Comparison of ENCODE assay signal across 13 mouse cellular contexts in genomic region chr12:84851403-84852040, GRCm38 (mm10). TPM values are rescaled to one million over a fixed set of nuclear protein-coding genes. Genes with fewer than 3 reads are reported as not detected.
DNase-seq lines count a peak whose midpoint lies in the region; ATAC-seq and TF ChIP-seq lines count a peak whose summit lies in the region.
"Had no signal": no experiment of that assay in that cellular context is flagged by ENCODE, and none has a peak within 500 bp of the region (broad histone marks: within the 10 kb centered on the region; RNA-seq: fewer than 3 reads in every experiment).

No protein-coding gene starts in this region.

- peak; percentile 66 for DNase-seq in gastrocnemius, adult 2 months
- no peak for DNase-seq in gastrocnemius, postnatal 36 days
- DNase-seq in lung, embryonic 14.5 days, result peak; percentile 61
- DNase-seq in lung, adult 2 months, result no peak
- peak; percentile 51 for DNase-seq in heart, postnatal 25 days (ENCODE audit: low spot score)
- DNase-seq in spleen, postnatal 36 days (ENCODE audit: low spot score in 2 of 2), result no peak
- DNase-seq in layer of hippocampus, postnatal 36 days, result no peak
- DNase-seq: adrenal gland, postnatal 14 days had no signal

- no peak overlapping the region for H3K4me2 ChIP-seq in lung, embryonic 14.5 days
- H3K4me2 ChIP-seq: heart, embryonic 13.5 days; liver, embryonic 15.5 days had no signal

- no peak overlapping the region for H3K9ac ChIP-seq in lung, embryonic 14.5 days
- H3K9ac ChIP-seq: heart, embryonic 13.5 days; liver, embryonic 15.5 days had no signal

- H3K27me3 ChIP-seq in lung, embryonic 14.5 days (ENCODE audit: insufficient read depth, low read length), result no peaks in the 10 kb centered on the region
- H3K27me3 ChIP-seq in small intestine, adult 2 months (ENCODE audit: control insufficient read depth, insufficient read depth, low read length), result no peaks in the 10 kb centered on the region
- H3K27me3 ChIP-seq: Patski had no signal

- no peaks in the 10 kb centered on the region for H3K9me3 ChIP-seq in lung, embryonic 14.5 days (ENCODE audit: low read depth, low read length)
- H3K9me3 ChIP-seq: heart, embryonic 13.5 days; liver, embryonic 15.5 days had no signal

- no peaks in the 10 kb centered on the region for H3K36me3 ChIP-seq in lung, embryonic 14.5 days (ENCODE audit: insufficient read depth)
- no peaks in the 10 kb centered on the region for H3K36me3 ChIP-seq in small intestine, adult 2 months (ENCODE audit: control insufficient read depth, insufficient read depth, low read length)
- H3K36me3 ChIP-seq: heart, embryonic 13.5 days; liver, embryonic 15.5 days had no signal

- ATAC-seq in lung, embryonic 14.5 days (ENCODE audit: insufficient read depth), result no peak; the same call in 1 of the 2 replicates
- ATAC-seq: intestine, postnatal 0 days; Patski had no signal

- H3K27ac ChIP-seq in gastrocnemius, adult 2 months, result peak overlapping the region; percentile 31; the same call in 1 of the 2 replicates
- H3K27ac ChIP-seq in lung, embryonic 14.5 days (ENCODE audit: low read depth), result no peak overlapping the region
- H3K27ac ChIP-seq in small intestine, adult 2 months (ENCODE audit: insufficient read depth, low read depth, low read length), result 0 out of 2 replicates have a peak overlapping the region, but pooled peaks have one; percentile 6
- H3K27ac ChIP-seq: heart, embryonic 13.5 days; liver, embryonic 15.5 days had no signal

- TF ChIP-seq CTCF in gastrocnemius, adult 2 months (IDR thresholded peaks at IDR 0.05), result no peak
- no peak for TF ChIP-seq CTCF in lung, embryonic 14.5 days (IDR thresholded peaks at IDR 0.05; ENCODE audit: low read depth)
- no peak for TF ChIP-seq CTCF in lung, adult 2 months (IDR thresholded peaks at IDR 0.05; ENCODE audit: insufficient read depth, low read length)
- no peak for TF ChIP-seq CTCF in small intestine, adult 2 months (IDR thresholded peaks at IDR 0.05; ENCODE audit: extremely low read depth, insufficient read length, insufficient replicate concordance, low read depth, low read length)

- WGBS in lung, embryonic 14.5 days, result 39% methylated on average over 11 of the region's 11 CpGs
- WGBS in lung, adult 2 months, result 36% methylated on average over 11 of the region's 11 CpGs
- WGBS in small intestine, adult 2 months, result 63% methylated on average over 11 of the region's 11 CpGs

- no peak overlapping the region for H3K4me3 ChIP-seq in gastrocnemius, adult 2 months
- no peak overlapping the region for H3K4me3 ChIP-seq in lung, embryonic 14.5 days (ENCODE audit: low read depth, low read length)
- H3K4me3 ChIP-seq in lung, adult 2 months (replicated peaks; ENCODE audit: extremely low read depth, low read depth, low read length), result no peak overlapping the region
- no peak overlapping the region for H3K4me3 ChIP-seq in small intestine, adult 2 months (ENCODE audit: low read depth, low read length)
- H3K4me3 ChIP-seq: heart, embryonic 13.5 days; liver, embryonic 15.5 days had no signal

- TF ChIP-seq POLR2A in lung, adult 2 months (IDR thresholded peaks at IDR 0.05; ENCODE audit: borderline replicate concordance, extremely low read depth, low read depth, low read length), result no peak
- TF ChIP-seq POLR2A in small intestine, adult 2 months (IDR thresholded peaks at IDR 0.05; ENCODE audit: low read depth, low read length), result no peak

- intact Hi-C loops in gastrocnemius, adult 2 months (cut with DNase I), result no loop called here
- intact Hi-C loops in gastrocnemius, postnatal 36 days (cut with DNase I), result no loop called here
- intact Hi-C loops in heart, postnatal 25 days (cut with DNase I), result no loop called here

- H3K4me1 ChIP-seq in lung, embryonic 14.5 days (ENCODE audit: insufficient read depth), result peaks cover 12% of the 10 kb centered on the region
- H3K4me1 ChIP-seq in lung, adult 2 months (ENCODE audit: control insufficient read depth, insufficient read depth, low read length), result peaks cover 4% of the 10 kb centered on the region; the same call in 1 of the 2 replicates
- H3K4me1 ChIP-seq in small intestine, adult 2 months (ENCODE audit: control insufficient read depth, insufficient read depth, insufficient read length, low read length), result peaks cover 9% of the 10 kb centered on the region; the same call in 1 of the 2 replicates

RNA-seq across cellular contexts. Expression of gene Ltbp2, which starts 24.8 kb away (rescaled TPM):
- total RNA-seq in gastrocnemius, adult 2 months (2021), result 1 to 10 TPM in 1 of 2 experiments, under 1 TPM in 1; 0.78 to 1.6 TPM
- total RNA-seq in gastrocnemius, postnatal 36 days (2021), result 1 to 10 TPM in 1 of 2 experiments, under 1 TPM in 1; 0.48 to 1.5 TPM
- 6.8 and 6.9 TPM in 2 replicates for polyA plus RNA-seq in lung, embryonic 14.5 days (2014; fragmentation: Nextera tagmentation; extraction: Ambion mirVana)
- polyA plus RNA-seq in lung, adult 2 months (2012; rRNA removed), result 91.3 and 96.8 TPM in 2 replicates
- total RNA-seq in heart, postnatal 25 days (2021), result 1 to 10 TPM; 1.8 to 2.0 TPM
- 6.1 and 8.1 TPM in 2 replicates for polyA plus RNA-seq in small intestine, adult 2 months (2012; rRNA removed)
- total RNA-seq in layer of hippocampus, postnatal 36 days (2021), result under 1 TPM; 0.40 to 0.55 TPM

Comparison
In these comparisons a context has a peak if more than half of its experiments do, and no peak if none do; other contexts are left out.
1. DNase-seq: peak in gastrocnemius, adult 2 months (single experiment), lung, embryonic 14.5 days (single experiment) and heart, postnatal 25 days (single experiment); none in gastrocnemius, postnatal 36 days (0 of 2), lung, adult 2 months (single experiment), spleen, postnatal 36 days (0 of 2) and layer of hippocampus, postnatal 36 days (0 of 2).